Mouse (Mus musculus) lung, postnatal 10 days (tissue): ENCODE measurements around the gene A530016L24Rik.
A peak's percentile ranks its signal among the peaks of the same experiment; 100 is the strongest.

Experiments used
- DNase-seq: peaks from one replicate; pipeline ENCODE4 v3.0.0; 2021

The A530016L24Rik gene

GRCm38 (mm10) chr12:112489134-112489533, at the start of gene A530016L24Rik:
TSS of gene A530016L24Rik (plus strand) at chr12:112489448.
- no peak for DNase-seq

- no peak for DNase-seq
These were observed 49.3 kb upstream of the A530016L24Rik start for GRCm38 (mm10) chr12:112439993-112440392.

GRCm38 (mm10) chr12:112449144-112449827, 40.0 kb upstream of the A530016L24Rik start:
- peak; percentile 56 for DNase-seq

GRCm38 (mm10) chr12:112449828-112450180, 39.4 kb upstream of the A530016L24Rik start:
- peak; percentile 71 for DNase-seq

GRCm38 (mm10) chr12:112450883-112451282, 38.4 kb upstream of the A530016L24Rik start:
- DNase-seq = peak; percentile 73

- no peak for DNase-seq
These were observed 37.9 kb upstream of the A530016L24Rik start for GRCm38 (mm10) chr12:112451381-112451780.

GRCm38 (mm10) chr12:112451826-112452225, 37.4 kb upstream of the A530016L24Rik start:
- no peak for DNase-seq

- DNase-seq = peak; percentile 42
These were observed 33.0 kb upstream of the A530016L24Rik start for GRCm38 (mm10) chr12:112456144-112456713.

- DNase-seq = peak; percentile 38
These were observed 31.4 kb upstream of the A530016L24Rik start for GRCm38 (mm10) chr12:112457839-112458238.

GRCm38 (mm10) chr12:112462423-112462822, 26.8 kb upstream of the A530016L24Rik start:
- no peak for DNase-seq

- DNase-seq = no peak
These were observed 26.0 kb upstream of the A530016L24Rik start for GRCm38 (mm10) chr12:112463209-112463608.

- no peak for DNase-seq
These were observed 25.4 kb upstream of the A530016L24Rik start for GRCm38 (mm10) chr12:112463750-112464444.

- DNase-seq = no peak
These were observed 24.7 kb upstream of the A530016L24Rik start for GRCm38 (mm10) chr12:112464516-112464915.

GRCm38 (mm10) chr12:112465928-112466327, 23.3 kb upstream of the A530016L24Rik start:
- DNase-seq = no peak

GRCm38 (mm10) chr12:112467387-112467786, 21.9 kb upstream of the A530016L24Rik start:
- no peak for DNase-seq

- no peak for DNase-seq
These were observed 19.9 kb upstream of the A530016L24Rik start for GRCm38 (mm10) chr12:112469393-112469792.

GRCm38 (mm10) chr12:112470216-112470615, 19.0 kb upstream of the A530016L24Rik start:
- DNase-seq = no peak

GRCm38 (mm10) chr12:112473777-112474176, 15.5 kb upstream of the A530016L24Rik start:
- DNase-seq = peak; percentile 93

- DNase-seq = no peak
These were observed 287 bp downstream of the A530016L24Rik start for GRCm38 (mm10) chr12:112489535-112489934.

- peak; percentile 84 for DNase-seq
These were observed 1.2 kb downstream of the A530016L24Rik start for GRCm38 (mm10) chr12:112490444-112490939.

- no peak for DNase-seq
These were observed 6.9 kb downstream of the A530016L24Rik start for GRCm38 (mm10) chr12:112496136-112496535.

- DNase-seq = no peak
These were observed 8.5 kb downstream of the A530016L24Rik start for GRCm38 (mm10) chr12:112497731-112498130.

GRCm38 (mm10) chr12:112498683-112499082, 9.4 kb downstream of the A530016L24Rik start:
- peak; percentile 32 for DNase-seq
